Mouse (Mus musculus) CD4-positive, CD25-positive, alpha-beta regulatory T cell, adult 4 months (primary cell): Measurements from ENCODE around the gene Ccdc120. TPM values are rescaled to one million over a fixed set of nuclear protein-coding genes. Genes with fewer than 3 reads are reported as not detected.

Experiments used
- ATAC-seq: one replicate; pipeline ENCODE4 v1.8.0; 2017
- polyA plus RNA-seq, 2 experiments: library from polyadenylated mRNA; unstranded; fragments of 100-300 nt; shearing (Covaris generic); gene quantifications; one replicate each; pipeline ENCODE4 v1.2.1; 2017

Ccdc120 gene
- polyA plus RNA-seq, 2 experiments from 2014 or later: 0.20 to 0.52 TPM

- peak; percentile 65 for ATAC-seq
Observed at GRCm38 (mm10) chrX:7692862-7693261, 57.8 kb downstream of the Ccdc120 start.

- ATAC-seq: no peak
Observed at GRCm38 (mm10) chrX:7690486-7690885, 60.2 kb downstream of the Ccdc120 start.

- no peak for ATAC-seq
Observed at GRCm38 (mm10) chrX:7688321-7688720, 62.4 kb downstream of the Ccdc120 start.

Other genes starting within 250 kb of the Ccdc120 start
- 10 to 100 TPM; 48.7 to 55.3 TPM for gene Foxp3, start 177.3 kb downstream of the Ccdc120 start, polyA plus RNA-seq
- 1 to 10 TPM; 3.4 to 9.2 TPM for gene Ppp1r3f, start 176.6 kb downstream of the Ccdc120 start, polyA plus RNA-seq
- gene Ccdc22, start 145.4 kb downstream of the Ccdc120 start, polyA plus RNA-seq: 10 to 100 TPM; 14.0 to 27.4 TPM
- not detected for gene Cacna1f, start 143.8 kb downstream of the Ccdc120 start, polyA plus RNA-seq
- 1 to 10 TPM; 9.3 TPM for gene Syp, start 112.4 kb downstream of the Ccdc120 start, polyA plus RNA-seq
- 1 to 10 TPM; 8.3 to 9.4 TPM for gene Prickle3, start 93.6 kb downstream of the Ccdc120 start, polyA plus RNA-seq
- 100 to 1,000 TPM; 147 to 155 TPM for gene Plp2, start 79.5 kb downstream of the Ccdc120 start, polyA plus RNA-seq
- not detected for gene Magix, start 69.7 kb downstream of the Ccdc120 start, polyA plus RNA-seq
- gene Gpkow, start 53.8 kb downstream of the Ccdc120 start, polyA plus RNA-seq: 10 to 100 TPM; 50.8 to 69.7 TPM
- 10 to 100 TPM; 42.8 to 76.1 TPM for gene Wdr45, start 36.6 kb downstream of the Ccdc120 start, polyA plus RNA-seq
- 1 to 10 TPM in 1 of 2 experiments, not detected in 1; 1.0 TPM for gene Gm45208, start 28.7 kb downstream of the Ccdc120 start, polyA plus RNA-seq
- gene Praf2, start 22.5 kb downstream of the Ccdc120 start, polyA plus RNA-seq: 10 to 100 TPM; 33.9 to 40.0 TPM
- gene Tfe3, start 11.7 kb upstream of the Ccdc120 start, polyA plus RNA-seq: 10 to 100 TPM in 1 of 2 experiments, 1 to 10 TPM in 1; 8.5 to 14.4 TPM
- 10 to 100 TPM; 58.7 to 98.2 TPM for gene Gripap1, start 38.9 kb upstream of the Ccdc120 start, polyA plus RNA-seq
- gene Kcnd1, start 71.4 kb upstream of the Ccdc120 start, polyA plus RNA-seq: under 1 TPM; 0.63 to 0.72 TPM
- gene Otud5, start 90.5 kb upstream of the Ccdc120 start, polyA plus RNA-seq: 10 to 100 TPM; 13.7 to 28.6 TPM
- 10 to 100 TPM; 33.6 to 41.9 TPM for gene Pim2, start 127.4 kb upstream of the Ccdc120 start, polyA plus RNA-seq
- 10 to 100 TPM; 17.1 to 35.7 TPM for gene Slc35a2, start 133.1 kb upstream of the Ccdc120 start, polyA plus RNA-seq
- gene Pqbp1, start 148.4 kb upstream of the Ccdc120 start, polyA plus RNA-seq: 100 to 1,000 TPM; 108 to 123 TPM
- 100 to 1,000 TPM; 107 to 109 TPM for gene Timm17b, start 148.5 kb upstream of the Ccdc120 start, polyA plus RNA-seq
- gene Gm10491, start 156.9 kb upstream of the Ccdc120 start, polyA plus RNA-seq: not detected
- not detected for gene Gm10490, start 158.6 kb upstream of the Ccdc120 start, polyA plus RNA-seq
- not detected for gene Pcsk1n, start 168.9 kb upstream of the Ccdc120 start, polyA plus RNA-seq
- not detected for gene Eras, start 177.7 kb upstream of the Ccdc120 start, polyA plus RNA-seq
- gene Hdac6, start 197.0 kb upstream of the Ccdc120 start, polyA plus RNA-seq: 10 to 100 TPM in 1 of 2 experiments, 1 to 10 TPM in 1; 8.3 to 15.9 TPM
- 10 to 100 TPM; 43.6 to 47.9 TPM for gene Gata1, start 227.2 kb upstream of the Ccdc120 start, polyA plus RNA-seq